Mouse (Mus musculus) inflammation-experienced regulatory T-cells, adult 6 months (primary cell): Measurements from ENCODE around the gene Gins2. TPM values are rescaled to one million over a fixed set of nuclear protein-coding genes. Genes with fewer than 3 reads are reported as not detected.

ENCODE experiments used
- ATAC-seq: one replicate; pipeline ENCODE4 v1.8.0; 2017
- polyA plus RNA-seq, 3 experiments: library from polyadenylated mRNA; unstranded; fragments of 100-300 nt; shearing (Covaris generic); gene quantifications; one replicate each; pipeline ENCODE4 v1.2.1; 2017

Gins2 gene
- polyA plus RNA-seq, 3 experiments from 2014 or later = 9.6 to 54.3 (median 13.6) TPM

DNA sequence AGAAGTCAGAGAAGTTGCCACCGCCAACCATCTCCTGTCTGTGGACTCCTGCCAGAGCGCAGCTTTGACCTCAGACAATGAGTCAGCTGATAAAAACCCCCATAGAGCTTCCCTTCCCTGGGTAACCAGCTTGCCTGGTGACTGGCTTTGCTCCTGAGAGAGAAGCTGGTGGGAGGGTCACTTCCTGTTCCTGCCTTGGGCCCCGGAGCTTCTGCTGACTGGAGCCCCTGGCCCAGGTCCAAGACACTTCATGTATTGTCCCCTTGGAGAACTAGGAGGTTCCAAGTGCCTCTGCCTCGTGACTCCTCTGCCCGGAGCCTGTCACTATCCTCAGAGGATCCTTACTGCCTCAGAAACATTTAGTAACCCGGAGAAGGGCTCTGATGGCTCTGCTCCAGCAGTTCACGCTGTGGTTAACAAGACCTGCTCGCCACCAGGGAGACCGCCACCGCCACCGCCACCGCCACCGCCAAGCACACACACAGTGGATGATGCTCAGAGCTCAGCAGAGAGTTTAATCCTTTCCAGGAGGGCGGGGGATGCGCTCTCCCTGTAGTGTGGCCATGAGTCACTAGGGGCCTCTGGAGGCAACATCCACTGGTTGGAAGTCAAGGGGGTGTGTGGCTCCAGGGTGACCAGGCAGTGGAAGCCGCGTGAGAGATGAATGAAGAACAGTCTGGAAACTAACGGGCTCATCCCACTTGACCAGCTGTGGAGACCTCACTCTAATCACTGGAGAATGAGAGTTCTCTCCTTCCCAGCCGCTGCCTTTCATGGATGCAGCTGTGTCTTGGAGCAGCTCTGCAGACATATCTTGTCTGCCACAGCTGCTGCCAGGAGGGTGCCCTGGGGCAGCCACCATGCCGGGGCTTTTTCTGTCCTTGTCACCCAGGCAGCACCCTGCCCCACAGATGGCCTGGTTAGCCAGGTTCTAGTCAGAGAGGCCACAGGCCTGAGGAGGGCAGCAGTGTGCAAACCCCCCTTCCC is 25.0 kb downstream of the Gins2 start:
- ATAC-seq = peak; percentile 52

GRCm38 (mm10) chr8:120563348-120563724 is 25.8 kb downstream of the Gins2 start:
- ATAC-seq = no peak

DNA sequence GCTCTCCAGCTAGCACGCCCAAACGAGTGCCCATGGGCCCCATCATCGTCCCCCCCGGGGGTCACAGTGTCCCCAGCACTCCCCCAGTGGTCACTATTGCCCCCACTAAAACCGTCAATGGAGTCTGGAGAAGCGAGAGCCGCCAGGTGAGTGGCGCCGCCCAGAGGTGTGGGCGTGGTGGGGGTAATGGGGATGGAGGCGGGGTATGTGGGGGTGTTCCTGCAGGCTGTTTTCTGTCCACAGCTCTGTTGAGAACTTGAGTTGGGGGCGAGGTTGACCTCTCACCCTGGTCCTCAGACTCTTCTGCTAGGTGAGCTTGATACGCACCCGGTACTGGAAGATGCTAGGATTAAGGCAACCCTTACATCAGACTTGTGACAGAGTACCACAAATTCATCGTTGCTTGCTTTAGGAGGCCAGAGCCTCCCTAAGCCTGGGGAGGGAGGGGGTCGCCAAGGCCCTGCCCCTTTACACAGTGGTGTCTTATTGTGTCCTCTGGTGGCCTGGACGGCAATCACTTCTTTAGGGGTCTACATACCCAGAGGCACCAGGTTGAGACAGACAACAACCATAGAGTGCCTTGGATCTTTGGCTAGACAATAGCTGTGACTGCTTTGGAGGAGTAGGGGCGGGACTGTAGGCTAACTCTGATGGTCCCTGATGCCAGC is 26.3 kb downstream of the Gins2 start:
- ATAC-seq = no peak

DNA sequence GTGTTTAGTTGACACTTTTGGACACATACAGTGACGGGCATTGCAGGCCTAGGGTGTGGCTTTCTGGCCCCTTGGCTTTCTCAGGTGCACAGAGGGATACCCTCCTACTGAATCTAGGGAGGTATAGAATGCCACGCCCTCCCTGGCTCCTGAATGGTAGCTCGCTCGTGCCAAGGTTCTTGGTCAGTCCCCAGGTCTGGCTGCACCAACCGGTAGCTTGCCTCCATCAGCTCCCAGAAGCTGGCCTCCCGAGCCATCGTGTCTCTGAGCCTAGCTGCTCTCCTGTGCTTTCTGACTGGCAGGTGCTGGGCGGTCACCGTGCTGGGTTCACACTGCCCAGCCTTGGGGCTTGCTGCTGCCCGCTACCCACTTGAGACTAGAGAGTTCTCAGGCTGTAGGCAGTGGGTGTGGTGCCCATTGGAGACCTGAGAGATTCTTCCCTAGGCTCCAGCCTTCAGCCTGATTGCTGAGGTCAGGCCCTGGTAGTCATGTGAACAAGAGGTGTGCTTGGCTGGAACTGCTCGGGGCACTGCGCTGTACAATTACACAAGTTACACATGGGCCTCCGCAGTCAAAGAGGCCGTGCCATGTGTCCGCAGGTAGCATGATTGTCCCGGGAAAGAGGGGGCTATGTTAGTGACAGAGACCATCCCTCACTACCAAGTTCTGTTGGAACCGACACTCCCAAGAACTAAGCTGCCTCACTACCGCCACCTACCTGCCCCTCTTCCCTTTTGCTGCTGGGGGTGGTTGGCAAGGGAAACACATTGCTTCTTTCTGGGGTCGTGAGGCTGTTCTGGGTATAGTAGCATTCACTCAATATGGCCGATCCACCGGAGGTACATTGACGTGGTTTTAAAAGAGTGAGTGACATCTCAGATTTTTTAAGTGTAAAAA is 27.3 kb downstream of the Gins2 start:
- no peak for ATAC-seq

- no peak for ATAC-seq
Observed at GRCm38 (mm10) chr8:120560535-120560934, 28.6 kb downstream of the Gins2 start.

- ATAC-seq = no peak
Observed at GRCm38 (mm10) chr8:120559654-120560053, 29.4 kb downstream of the Gins2 start.

DNA sequence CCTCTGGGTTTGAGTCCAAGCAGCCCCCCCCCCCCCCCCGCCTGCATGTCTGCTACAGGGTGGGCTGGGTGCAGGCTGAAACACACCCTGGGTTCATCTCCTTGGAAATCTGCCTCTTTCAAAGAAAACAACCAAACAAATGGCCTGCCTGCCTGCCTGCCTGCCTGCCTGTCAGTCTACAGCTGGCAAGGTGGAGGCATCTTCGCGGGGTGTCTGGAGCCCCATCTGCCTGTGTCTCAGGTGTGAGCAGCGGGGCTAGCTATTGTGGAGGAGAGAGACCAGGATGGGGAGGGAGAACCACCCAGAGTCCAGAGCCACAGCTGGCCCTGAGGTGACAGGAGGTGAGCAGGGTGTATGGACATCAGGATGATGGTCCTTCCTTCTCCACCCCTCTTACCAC is 30.9 kb downstream of the Gins2 start:
- no peak for ATAC-seq

- ATAC-seq = no peak
Observed at GRCm38 (mm10) chr8:120557170-120557965, 31.7 kb downstream of the Gins2 start.

DNA sequence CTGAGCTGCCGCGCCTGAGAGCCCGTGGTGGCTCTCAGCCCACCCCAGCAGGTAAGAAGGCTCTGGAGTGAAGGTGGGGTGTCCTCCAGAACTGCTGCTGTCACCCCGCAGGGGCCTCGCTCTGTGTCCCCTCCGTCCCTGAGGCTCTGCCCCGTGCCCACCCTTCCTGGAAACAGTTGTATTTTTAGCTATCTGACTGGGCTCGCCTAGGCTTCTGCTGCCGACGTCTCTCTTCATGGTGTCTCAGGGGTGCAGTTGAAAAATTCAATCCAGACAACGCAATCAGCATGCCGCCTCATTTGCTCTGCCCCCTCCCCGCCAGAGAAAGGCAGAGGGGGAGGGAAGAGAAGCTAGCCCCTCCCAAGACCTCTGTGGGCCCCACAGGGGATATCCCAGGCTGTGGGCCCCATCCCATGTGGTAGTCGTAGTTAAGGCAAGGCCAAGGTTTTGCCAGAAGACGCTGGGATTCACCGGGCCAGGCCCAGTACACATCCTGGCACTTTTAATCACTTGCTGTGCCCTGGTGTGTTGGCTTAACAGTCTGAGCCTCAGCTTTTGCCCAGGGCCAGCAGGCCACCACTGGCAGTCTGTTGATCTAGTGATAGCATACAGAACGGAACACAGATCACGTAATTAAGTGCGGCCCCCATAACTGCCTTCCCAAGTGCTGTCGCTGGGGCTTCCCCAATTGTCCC is 32.8 kb downstream of the Gins2 start:
- ATAC-seq = no peak

- no peak for ATAC-seq
Observed at GRCm38 (mm10) chr8:120554466-120555039, 34.6 kb downstream of the Gins2 start.

DNA sequence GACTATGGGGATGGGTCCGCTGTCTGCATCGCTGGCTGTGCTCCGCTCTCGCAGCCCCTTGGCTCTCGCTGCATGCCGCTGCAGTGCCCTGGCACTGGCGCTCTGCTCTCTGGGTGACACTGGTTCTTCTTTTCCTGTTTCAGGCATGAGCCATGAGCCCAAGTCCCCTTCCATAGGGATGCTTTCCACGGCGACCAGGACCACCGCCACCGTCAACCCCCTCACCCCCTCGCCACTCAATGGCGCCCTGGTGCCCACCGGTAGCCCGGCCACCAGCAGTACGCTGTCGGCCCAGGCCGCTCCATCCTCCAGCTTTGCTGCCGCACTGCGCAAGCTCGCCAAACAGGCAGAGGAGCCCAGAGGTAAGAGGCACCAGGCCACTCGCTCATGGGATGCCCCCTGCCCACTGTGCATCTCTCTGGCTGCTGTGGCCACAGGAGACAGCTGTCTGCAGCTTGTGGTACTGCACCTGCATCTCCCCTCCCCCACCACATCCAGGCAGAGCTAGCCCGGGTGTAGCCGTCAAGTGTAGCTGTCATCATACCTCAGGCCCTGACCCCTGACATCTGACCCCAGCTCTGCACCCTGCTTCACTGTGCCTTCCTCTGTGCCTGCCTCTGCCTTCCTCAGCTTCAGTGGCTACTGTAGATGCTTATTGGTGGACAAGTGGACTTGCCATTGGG is 35.5 kb downstream of the Gins2 start:
- no peak for ATAC-seq

GRCm38 (mm10) chr8:120552509-120552908 is 36.6 kb downstream of the Gins2 start:
- no peak for ATAC-seq

DNA sequence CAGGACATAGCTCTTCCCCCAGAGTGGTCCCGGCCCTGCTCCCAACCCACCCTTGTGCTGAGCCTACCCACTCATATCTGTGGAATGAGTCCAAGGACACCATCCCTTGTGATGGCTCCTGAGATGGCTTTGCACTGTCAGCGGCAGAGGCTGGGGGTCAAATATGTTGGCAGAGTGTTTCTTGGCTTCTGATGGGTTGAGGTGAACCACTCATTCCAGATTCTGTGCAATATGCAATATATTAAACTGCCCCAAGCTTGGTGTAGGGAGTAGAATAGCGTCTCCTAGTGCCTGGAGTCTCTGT is 37.5 kb downstream of the Gins2 start:
- ATAC-seq = no peak

- no peak for ATAC-seq
Observed at GRCm38 (mm10) chr8:120550937-120551676, 38.0 kb downstream of the Gins2 start.

DNA sequence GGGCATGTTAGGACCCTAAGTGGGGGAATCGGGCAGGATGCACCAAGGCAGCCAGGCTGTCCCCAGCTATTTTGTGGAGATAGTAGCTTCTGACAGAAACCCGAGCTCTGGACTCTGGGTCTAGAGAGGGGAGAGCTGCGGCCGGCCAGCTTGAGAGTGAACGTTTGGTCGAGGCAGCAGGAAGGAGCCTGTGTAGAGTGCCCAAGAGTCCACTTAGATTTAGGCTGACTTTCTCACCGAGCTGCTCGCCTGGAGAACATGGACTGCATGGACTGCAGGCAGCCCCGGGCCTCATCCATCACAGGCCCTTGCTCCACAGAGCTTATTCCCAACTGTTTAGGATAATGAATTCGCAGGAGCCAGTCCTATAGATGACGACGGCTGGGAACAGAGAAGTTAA is 38.7 kb downstream of the Gins2 start:
- no peak for ATAC-seq

- no peak for ATAC-seq
Observed at GRCm38 (mm10) chr8:120549922-120550321, 39.2 kb downstream of the Gins2 start.

DNA sequence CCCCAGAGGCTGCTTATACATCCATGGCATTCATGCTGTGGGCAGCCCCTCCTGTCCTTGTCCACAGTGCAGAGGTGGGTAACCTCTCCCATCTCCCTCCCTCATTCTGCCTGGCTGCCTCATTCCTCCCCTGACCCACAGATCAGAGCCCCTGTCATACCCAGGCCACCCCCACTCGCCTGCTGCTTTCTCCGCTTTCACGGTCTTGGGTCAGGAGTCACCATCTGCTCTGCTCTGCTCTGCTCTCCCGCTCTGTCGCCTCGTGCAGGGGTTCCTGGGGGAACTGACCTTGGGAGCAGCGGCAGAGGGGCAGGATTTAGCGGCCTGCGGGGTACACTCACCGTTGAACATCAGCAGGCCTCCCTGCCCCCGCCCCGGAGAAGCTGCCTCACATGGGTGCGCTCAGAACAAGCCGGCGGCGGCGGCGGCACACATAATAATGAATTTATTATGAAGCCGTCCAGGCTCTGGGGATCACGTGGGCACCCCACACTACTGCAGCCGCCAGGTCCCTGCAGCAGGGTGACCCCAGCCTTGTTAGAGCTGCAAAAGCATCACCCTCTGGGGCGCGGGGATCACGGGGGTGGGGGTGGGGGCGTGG is 39.7 kb downstream of the Gins2 start:
- no peak for ATAC-seq

GRCm38 (mm10) chr8:120548313-120548761 is 40.8 kb downstream of the Gins2 start:
- no peak for ATAC-seq

DNA sequence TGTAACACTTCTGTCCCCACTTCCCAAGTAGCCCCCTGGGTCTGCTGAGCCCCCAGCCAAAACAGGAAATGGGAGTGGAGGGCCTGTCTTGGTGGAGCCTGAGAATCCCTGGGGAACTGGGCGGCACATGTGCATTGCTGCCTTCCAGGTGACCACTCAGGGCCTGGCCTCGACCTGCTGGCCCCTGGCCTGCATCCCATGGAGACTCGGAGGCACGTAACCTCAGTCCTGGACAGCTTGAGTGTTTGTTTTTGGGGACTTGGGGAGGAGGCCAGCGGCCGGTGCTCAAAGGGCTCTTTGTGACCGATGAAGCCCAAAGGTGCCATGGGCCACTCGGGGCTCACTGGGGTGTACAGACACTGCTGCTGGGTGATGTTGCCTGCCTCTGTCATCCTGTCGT is 41.5 kb downstream of the Gins2 start:
- no peak for ATAC-seq
